20 mouse cellular contexts compared by ENCODE assay signal in genomic region chr2:60504718-60505117, GRCm38 (mm10). TPM values are rescaled to one million over a fixed set of nuclear protein-coding genes. Genes with fewer than 3 reads are reported as not detected.
A peak's percentile ranks its signal among the peaks of the same experiment; 100 is the strongest.
DNase-seq lines count a peak whose midpoint lies in the region; ATAC-seq and TF ChIP-seq lines count a peak whose summit lies in the region.
"Had no signal": no experiment of that assay in that cellular context is flagged by ENCODE, and none has a peak within 500 bp of the region (broad histone marks: within the 10 kb centered on the region; RNA-seq: fewer than 3 reads in every experiment).

No protein-coding gene starts in this region.

- dilution Hi-C loops in CH12.LX (cut with MboI; ENCODE audit: extremely low pct_ligation_motif_present, extremely low pct_unique_long_range_greater_than_20kb, low sequenced_read_pairs) = no loop called here

- peak overlapping the region; percentile 53 for H3K27ac ChIP-seq in heart, postnatal 0 days (ENCODE audit: low read depth)
- no peak overlapping the region for H3K27ac ChIP-seq in CH12.LX (ENCODE audit: insufficient read depth, low read depth)
- H3K27ac ChIP-seq in hindbrain, embryonic 14.5 days = no peak overlapping the region
- H3K27ac ChIP-seq: forebrain, embryonic 13.5 days; hindbrain, embryonic 10.5 days; intestine, embryonic 15.5 days; left cerebral cortex, adult 2 months; limb, embryonic 12.5 days; liver, embryonic 14.5 days; midbrain, embryonic 13.5 days had no signal

- no peak for ATAC-seq in heart, postnatal 0 days (ENCODE audit: insufficient read depth, low read depth)
- ATAC-seq in hematopoietic stem cell, adult 5-6 weeks (replicated peaks in 1 of 2; ENCODE audit: insufficient read depth in 1 of 2, low FRiP score in 2 of 2, low TSS enrichment in 1 of 2, low read depth in 1 of 2, poor library complexity in 2 of 2, severe bottlenecking in 2 of 2) = peak; percentile 67 to 81
- ATAC-seq in hindbrain, embryonic 14.5 days (ENCODE audit: low FRiP score) = no peak
- ATAC-seq: forebrain, embryonic 13.5 days; intestine, embryonic 15.5 days; midbrain, embryonic 13.5 days had no signal

- TF ChIP-seq POLR2A in CH12.LX (IDR thresholded peaks at IDR 0.05; ENCODE audit: low read depth, low read length) = no peak

- no peaks in the 10 kb centered on the region for H3K27me3 ChIP-seq in heart, postnatal 0 days (ENCODE audit: control insufficient read depth, insufficient read depth, low read length)
- no peaks in the 10 kb centered on the region for H3K27me3 ChIP-seq in CH12.LX (replicated peaks)
- no peaks in the 10 kb centered on the region for H3K27me3 ChIP-seq in hindbrain, embryonic 14.5 days (ENCODE audit: control insufficient read depth, insufficient read depth, low read length)
- H3K27me3 ChIP-seq: forebrain, embryonic 13.5 days; intestine, embryonic 15.5 days; limb, embryonic 12.5 days; midbrain, embryonic 13.5 days had no signal

- H3K9ac ChIP-seq in heart, postnatal 0 days (replicated peaks; ENCODE audit: low read depth, low read length) = no peak overlapping the region
- H3K9ac ChIP-seq in CH12.LX (ENCODE audit: insufficient read depth, low read depth) = no peak overlapping the region
- H3K9ac ChIP-seq in hindbrain, embryonic 14.5 days = no peak overlapping the region
- H3K9ac ChIP-seq: forebrain, embryonic 13.5 days; intestine, embryonic 15.5 days; limb, embryonic 12.5 days; liver, embryonic 14.5 days; midbrain, embryonic 13.5 days had no signal

- no peaks in the 10 kb centered on the region for H3K79me2 ChIP-seq in CH12.LX (replicated peaks; ENCODE audit: control insufficient read depth, extremely low read depth, insufficient read depth, poor library complexity, severe bottlenecking)

- in situ Hi-C loops in CH12.LX (cut with MboI; ENCODE audit: low pct_ligation_motif_present, low pct_unique_long_range_greater_than_20kb, low sequenced_read_pairs) = no loop called here

- H3K4me3 ChIP-seq in heart, postnatal 0 days (ENCODE audit: low read depth, low read length) = no peak overlapping the region
- H3K4me3 ChIP-seq in CH12.LX (replicated peaks in 1 of 3; ENCODE audit: low read depth in 2 of 3, low read length in 2 of 3, poor library complexity in 1 of 3) = no peak overlapping the region
- H3K4me3 ChIP-seq in hindbrain, embryonic 14.5 days (replicated peaks; ENCODE audit: low read length) = no peak overlapping the region
- H3K4me3 ChIP-seq: forebrain, embryonic 13.5 days; hindbrain, embryonic 10.5 days; intestine, embryonic 15.5 days; left cerebral cortex, adult 2 months; limb, embryonic 12.5 days; midbrain, embryonic 13.5 days had no signal

- DNase-seq in heart, postnatal 0 days (ENCODE audit: low spot score) = peak; percentile 12
- DNase-seq in heart, postnatal 10 days = no peak
- peak; percentile 25 for DNase-seq in CH12.LX (ENCODE audit: extremely low read depth)
- DNase-seq in right cerebral cortex, adult 18-20 months = no peak
- no peak for DNase-seq in lung, postnatal 25 days (ENCODE audit: low spot score)
- no peak for DNase-seq in hindbrain, embryonic 14.5 days (ENCODE audit: low spot score)
- DNase-seq: adrenal gland, postnatal 25 days; cerebellum, adult 9-10 months; embryo, embryonic 11 days; kidney, postnatal 10 days; lung, postnatal 36 days; right cerebral cortex, postnatal 25 days had no signal

- TF ChIP-seq RAD21 in CH12.LX (IDR thresholded peaks at IDR 0.05; ENCODE audit: low read depth, low read length) = no peak

- intact Hi-C loops in heart, postnatal 10 days (cut with DNase I) = no loop called here

- H3K36me3 ChIP-seq in heart, postnatal 0 days (replicated peaks; ENCODE audit: control insufficient read depth, insufficient read depth, low read length) = no peaks in the 10 kb centered on the region
- H3K36me3 ChIP-seq in CH12.LX (replicated peaks in 1 of 2; ENCODE audit: control insufficient read depth in 1 of 2, insufficient read depth in 1 of 2, low read length in 1 of 2) = no peaks in the 10 kb centered on the region
- H3K36me3 ChIP-seq in hindbrain, embryonic 14.5 days (replicated peaks; ENCODE audit: control insufficient read depth, insufficient read depth) = no peaks in the 10 kb centered on the region
- H3K36me3 ChIP-seq: hindbrain, embryonic 10.5 days; intestine, embryonic 15.5 days; limb, embryonic 12.5 days; midbrain, embryonic 13.5 days had no signal

- WGBS in heart, postnatal 0 days = 5% methylated on average over 2 of the region's 2 CpGs
- WGBS in hindbrain, embryonic 14.5 days = 72% methylated on average over 2 of the region's 2 CpGs

- peaks cover 16% of the 10 kb centered on the region for H3K4me1 ChIP-seq in heart, postnatal 0 days (ENCODE audit: control insufficient read depth, insufficient read depth)
- peaks cover 14 to 31% of the 10 kb centered on the region in 2 experiments for H3K4me1 ChIP-seq in CH12.LX (ENCODE audit: control insufficient read depth in 1 of 2, insufficient read depth in 2 of 2)
- no peaks in the 10 kb centered on the region for H3K4me1 ChIP-seq in hindbrain, embryonic 14.5 days (replicated peaks; ENCODE audit: control insufficient read depth, insufficient read depth, low read length)
- H3K4me1 ChIP-seq: forebrain, embryonic 13.5 days; intestine, embryonic 15.5 days; midbrain, embryonic 13.5 days had no signal

- H3K4me2 ChIP-seq in heart, postnatal 0 days (ENCODE audit: low read depth, low read length) = no peak overlapping the region
- no peak overlapping the region for H3K4me2 ChIP-seq in CH12.LX (ENCODE audit: insufficient read depth, low read depth, poor library complexity, severe bottlenecking)
- H3K4me2 ChIP-seq in hindbrain, embryonic 14.5 days (replicated peaks) = no peak overlapping the region
- H3K4me2 ChIP-seq: forebrain, embryonic 13.5 days; intestine, embryonic 15.5 days; limb, embryonic 12.5 days; midbrain, embryonic 13.5 days had no signal

- TF ChIP-seq EP300 in heart, postnatal 0 days (IDR thresholded peaks at IDR 0.05; ENCODE audit: low read depth) = no peak
- TF ChIP-seq EP300 in CH12.LX (IDR thresholded peaks at IDR 0.05; ENCODE audit: low read length) = peak; percentile 34; the same call in 1 of the 2 replicates

- no peaks in the 10 kb centered on the region for H3K9me3 ChIP-seq in heart, postnatal 0 days (replicated peaks; ENCODE audit: control insufficient read depth, low read length)
- H3K9me3 ChIP-seq in CH12.LX (replicated peaks; ENCODE audit: low read length) = peaks cover 2% of the 10 kb centered on the region
- H3K9me3 ChIP-seq in hindbrain, embryonic 14.5 days (ENCODE audit: control insufficient read depth, low read length) = no peaks in the 10 kb centered on the region
- H3K9me3 ChIP-seq: forebrain, embryonic 13.5 days; hindbrain, embryonic 10.5 days; intestine, embryonic 15.5 days; limb, embryonic 12.5 days; midbrain, embryonic 13.5 days had no signal

- no peak for TF ChIP-seq CTCF in heart, postnatal 0 days (IDR thresholded peaks at IDR 0.05; ENCODE audit: low read depth)
- TF ChIP-seq CTCF in CH12.LX (conservative IDR thresholded peaks at IDR 0.05 in 1 of 2, IDR thresholded peaks at IDR 0.05 in 1 of 2; ENCODE audit: low read depth in 2 of 2, low read length in 2 of 2) = no peak

TF ChIP-seq in CH12.LX, 34 proteins besides CTCF, POLR2A, EP300 and RAD21:
- TF ChIP-seq JUN (IDR thresholded peaks at IDR 0.05; ENCODE audit: insufficient read depth, low read depth, low read length) (0 out of 2 replicates have a peak, but pooled peaks have one; percentile 13), MEF2A (IDR thresholded peaks at IDR 0.05; ENCODE audit: borderline replicate concordance, low read depth, low read length) (peak; percentile 38; the same call in 1 of the 2 replicates), CHD2 (IDR thresholded peaks at IDR 0.05; ENCODE audit: low read length) (no peak), USF2 (conservative IDR thresholded peaks at IDR 0.05; ENCODE audit: low read depth, low read length) (no peak), IRF4 (IDR thresholded peaks at IDR 0.05; ENCODE audit: low read depth, low read length) (peak; percentile 32; the same call in 1 of the 2 replicates), ETS1 (conservative IDR thresholded peaks at IDR 0.05; ENCODE audit: low read depth, low read length) (no peak; the same call in 1 of the 2 replicates)
TF ChIP-seq in CH12.LX: peak in this region for 3.

RNA-seq across cellular contexts. Expression of gene Pla2r1, which starts 48.4 kb away (rescaled TPM):
- 0.39 and 0.61 TPM in 2 replicates for total RNA-seq in heart, postnatal 0 days (2014; rRNA removed; ENCODE audit: low replicate concordance)
- 0.63 and 1.00 TPM in 2 replicates for polyA plus RNA-seq in heart, postnatal 0 days (2015; fragmentation: Nextera tagmentation; extraction: Ambion mirVana)
- total RNA-seq in heart, postnatal 10 days (2021) = 1 to 10 TPM; 2.1 to 2.4 TPM
- total RNA-seq in CH12.LX (2012; rRNA removed) (not detected in 2 replicates), CH12.LX (2014; rRNA removed) (not detected in 2 replicates)
- polyA plus RNA-seq in CH12.LX (2012; ENCODE audit: insufficient read length, low read depth) = not detected in 2 replicates
- total RNA-seq in hematopoietic stem cell, adult 5-6 weeks (2017) = 0.31 TPM in 1 of 2 replicates, not detected in the other
- polyA plus RNA-seq in hindbrain, embryonic 14.5 days (2014; fragmentation: Nextera tagmentation; extraction: Ambion mirVana) = 0.81 and 1.1 TPM in 2 replicates

Comparison
In these comparisons a context has a peak if more than half of its experiments do, and no peak if none do; other contexts are left out.
1. DNase-seq: peak in heart, postnatal 0 days (single experiment) and CH12.LX (single experiment); none in heart, postnatal 10 days (0 of 2), right cerebral cortex, adult 18-20 months (single experiment), lung, postnatal 25 days (single experiment) and hindbrain, embryonic 14.5 days (single experiment).
2. ATAC-seq: peak in hematopoietic stem cell, adult 5-6 weeks (2 of 2); none in heart, postnatal 0 days (single experiment) and hindbrain, embryonic 14.5 days (single experiment).